Mouse (Mus musculus) embryonic facial prominence, embryonic 11.5 days (tissue): ENCODE results near the gene Eef1g. TPM values are rescaled to one million over a fixed set of nuclear protein-coding genes. Genes with fewer than 3 reads are reported as not detected.
A peak's percentile ranks its signal among the peaks of the same experiment; 100 is the strongest.
"Not testable (repeated sequence)": the region's sequence is repeated elsewhere in the genome, so short reads cannot be mapped to it uniquely, and the experiment has no call there.

Experiments
- ATAC-seq: fragments of 200-750 bp; cut with Nextera tagmentation; replicated peaks from 2 replicates; pipeline ENCODE4 v1.8.0; 2017; ENCODE audit warnings: low read depth; ENCODE audit not compliant: insufficient number of reproducible peaks, low FRiP score, low TSS enrichment
- DNase-seq: peaks from one replicate; pipeline ENCODE4 v3.0.0-alpha.2; 2015; ENCODE audit warnings: low spot score
- H3K27ac ChIP-seq: fragments of 300-500 bp; sonication (generic); replicated peaks from 2 replicates; pipeline ENCODE4 v1.5.1; 2014; ENCODE audit warnings: mild to moderate bottlenecking, low read depth, low read length, control low read depth
- H3K27me3 ChIP-seq: fragments of 300-500 bp; sonication (generic); 2 replicates; pipeline ENCODE4 v1.6.1; 2014; ENCODE audit warnings: mild to moderate bottlenecking, low read length, moderate library complexity, mixed read lengths; ENCODE audit not compliant: control insufficient read depth, insufficient read depth
- H3K36me3 ChIP-seq: fragments of 300-500 bp; sonication (generic); replicated peaks from 2 replicates; pipeline ENCODE4 v1.6.1; 2014; ENCODE audit warnings: low read depth, mild to moderate bottlenecking, low read length, moderate library complexity, mixed read lengths; ENCODE audit not compliant: control insufficient read depth, insufficient read depth
- H3K4me1 ChIP-seq: fragments of 300-500 bp; sonication (generic); 2 replicates; pipeline ENCODE4 v1.6.1; 2014; ENCODE audit warnings: low read length, mixed read lengths; ENCODE audit not compliant: control insufficient read depth, insufficient read depth
- H3K4me2 ChIP-seq: fragments of 300-500 bp; sonication (generic); 2 replicates; pipeline ENCODE4 v1.6.1; 2014; ENCODE audit warnings: low read depth, mild to moderate bottlenecking, control low read depth, low read length, moderate library complexity
- H3K4me3 ChIP-seq: fragments of 300-500 bp; sonication (generic); 2 replicates; pipeline ENCODE4 v1.5.1; 2014; ENCODE audit warnings: low read depth, low read length, control low read depth
- H3K9ac ChIP-seq: fragments of 300-500 bp; sonication (generic); replicated peaks from 2 replicates; pipeline ENCODE4 v1.6.1; 2014; ENCODE audit warnings: mild to moderate bottlenecking, control low read depth, low read length
- H3K9me3 ChIP-seq: fragments of 300-500 bp; sonication (generic); replicated peaks from 2 replicates; pipeline ENCODE4 v1.6.1; 2016; ENCODE audit warnings: mild to moderate bottlenecking, low read length, inconsistent platforms, mixed read lengths; ENCODE audit not compliant: control insufficient read depth
- WGBS: fragments of 180-500 bp; shearing (Covaris S2); extraction: QIAGEN DNeasy Blood & Tissue Kit; methylation state at CpG from one replicate; pipeline ENCODE4 v1.1.7; 2014; 5-methylcytosine and 5-hydroxymethylcytosine counted together
- polyA plus RNA-seq: library from polyadenylated mRNA; unstranded; fragments of >200 nt; fragmentation: Nextera tagmentation; extraction: Ambion mirVana; gene quantifications from 2 replicates; pipeline ENCODE4 v1.2.1, GENCODE M21; 2014

Gene Eef1g
- polyA plus RNA-seq, 1 experiment from 2014 or later: 535 TPM

DNA sequence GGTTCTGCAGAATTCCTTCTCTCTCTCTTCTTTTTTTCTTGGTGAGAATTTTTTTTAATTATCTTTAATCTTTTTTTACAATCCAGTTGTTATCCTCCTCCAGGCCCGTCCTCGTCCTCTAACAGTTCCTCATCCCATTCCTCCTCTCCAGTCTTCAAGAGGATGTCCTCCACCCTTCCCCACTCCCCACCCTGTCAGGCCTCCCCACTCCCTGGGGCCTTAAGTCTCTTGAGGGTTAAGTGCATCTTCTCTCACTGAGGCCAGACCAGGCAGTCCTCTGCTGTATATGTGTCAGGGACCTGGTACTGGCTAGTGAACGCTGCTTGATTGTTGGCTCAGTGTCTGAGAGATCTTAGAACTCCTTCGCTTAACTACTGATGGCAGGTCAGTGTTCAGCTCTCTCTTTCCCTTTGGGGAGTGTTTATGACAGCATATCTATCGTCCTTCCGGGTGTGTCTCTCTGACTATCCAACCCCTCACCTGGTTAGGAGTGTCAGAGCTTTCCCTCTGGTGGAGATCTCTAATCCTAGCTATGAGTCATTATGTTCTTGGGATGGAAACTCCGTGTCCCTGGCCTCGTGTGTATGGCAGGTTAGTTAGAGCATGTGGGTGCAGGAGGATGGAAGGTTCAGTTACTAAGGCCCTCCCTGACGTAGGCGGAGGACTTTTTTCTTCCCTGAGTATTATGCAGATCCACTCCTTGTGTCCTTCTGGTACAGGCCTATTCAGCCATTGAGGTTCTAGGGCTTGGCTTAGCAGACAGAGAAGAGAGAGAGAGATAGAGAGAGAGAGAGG is 28.2 kb downstream of the Eef1g start:
- ATAC-seq (no peak), DNase-seq (no peak)
- no peaks in the 10 kb centered on the region; the same call in 1 of the 2 replicates for H3K4me1 ChIP-seq
- H3K27ac ChIP-seq: no peak overlapping the region
- no peaks in the 10 kb centered on the region for H3K9me3 ChIP-seq
- H3K27me3 ChIP-seq: no peaks in the 10 kb centered on the region
- no peaks in the 10 kb centered on the region for H3K36me3 ChIP-seq
- H3K9ac ChIP-seq: no peak overlapping the region
- no peak overlapping the region for H3K4me3 ChIP-seq
- WGBS: 80% methylated on average over 10 of the region's 10 CpGs
- H3K4me2 ChIP-seq: no peak overlapping the region

DNA sequence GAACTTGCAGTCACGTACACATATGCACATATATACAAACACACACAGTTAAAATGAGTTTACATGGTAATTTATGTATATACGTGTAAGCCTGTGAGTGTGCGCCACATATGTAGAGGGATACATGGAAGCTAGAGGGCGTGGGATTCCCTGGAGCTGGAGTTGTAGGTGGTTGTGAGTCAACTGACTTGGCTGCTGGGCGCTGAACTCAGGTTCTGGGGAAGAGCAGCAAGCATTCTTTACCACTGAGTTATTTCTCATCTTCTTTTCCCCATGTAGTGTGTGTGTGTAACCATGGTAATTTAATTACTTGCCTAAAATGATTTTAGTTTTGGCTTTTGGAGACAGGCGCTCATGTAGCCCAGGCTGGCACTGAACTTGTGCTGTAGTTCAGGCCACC is 29.8 kb downstream of the Eef1g start:
- Histone ChIP-seq H3K4me1 (no peaks in the 10 kb centered on the region; the same call in 1 of the 2 replicates), H3K9ac (no peak overlapping the region), H3K36me3 (no peaks in the 10 kb centered on the region), H3K4me3 (no peak overlapping the region), H3K27me3 (no peaks in the 10 kb centered on the region), H3K27ac (no peak overlapping the region), H3K4me2 (no peak overlapping the region), H3K9me3 (no peaks in the 10 kb centered on the region)
- WGBS: 85% methylated on average over 6 of the region's 6 CpGs
- no peak for ATAC-seq
- no peak for DNase-seq

DNA sequence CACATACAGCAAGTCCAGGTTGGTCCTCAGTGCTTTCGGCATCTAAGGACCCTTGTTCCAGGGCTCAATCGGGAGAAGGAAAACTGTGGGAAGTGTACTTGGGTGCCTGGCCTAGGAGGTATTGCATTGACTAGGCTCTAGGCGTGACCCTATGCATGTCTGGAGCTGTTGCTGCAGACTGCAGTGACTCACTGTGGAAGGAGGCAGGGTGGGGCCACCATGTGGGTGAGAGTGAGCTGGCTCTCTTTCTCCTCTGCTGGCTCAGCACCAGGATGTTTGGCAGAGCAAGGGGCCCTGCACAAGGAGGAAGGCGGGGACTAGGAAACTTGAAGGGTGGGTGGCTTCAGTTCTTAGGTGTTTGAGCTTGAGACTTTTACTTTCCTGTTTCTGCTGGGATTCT is 30.7 kb downstream of the Eef1g start:
- Histone ChIP-seq H3K27me3 (no peaks in the 10 kb centered on the region), H3K36me3 (no peaks in the 10 kb centered on the region), H3K4me1 (no peaks in the 10 kb centered on the region; the same call in 1 of the 2 replicates), H3K4me3 (no peak overlapping the region), H3K4me2 (no peak overlapping the region), H3K9ac (no peak overlapping the region), H3K9me3 (no peaks in the 10 kb centered on the region), H3K27ac (no peak overlapping the region)
- DNase-seq (peak; percentile 38), ATAC-seq (0 out of 2 replicates have a peak, but pooled peaks have one; percentile 45)
- WGBS: 65% methylated on average over 4 of the region's 4 CpGs

DNA sequence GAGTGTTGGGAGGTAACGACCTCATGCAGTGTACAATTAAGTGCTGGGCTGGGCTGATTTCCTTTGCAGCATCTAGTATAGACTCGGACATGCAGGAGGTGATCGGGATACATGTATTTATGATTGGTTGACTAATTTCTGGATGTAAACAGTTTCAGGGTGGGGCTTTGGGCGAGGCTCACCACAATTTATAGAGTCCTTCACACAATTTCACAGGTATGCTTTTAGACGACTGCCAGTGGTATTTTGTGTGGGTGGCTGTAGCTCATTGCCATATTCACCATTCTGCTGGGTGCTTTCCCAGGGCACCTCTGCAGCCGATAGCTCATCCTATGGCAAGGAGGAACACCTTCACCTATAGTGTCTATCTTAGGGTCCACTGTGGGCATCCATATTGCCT is 31.7 kb downstream of the Eef1g start:
- DNase-seq (no peak), ATAC-seq (no peak)
- Histone ChIP-seq H3K4me1 (no peaks in the 10 kb centered on the region), H3K9me3 (no peaks in the 10 kb centered on the region), H3K27ac (no peak overlapping the region), H3K27me3 (no peaks in the 10 kb centered on the region), H3K9ac (no peak overlapping the region), H3K4me2 (no peak overlapping the region), H3K36me3 (no peaks in the 10 kb centered on the region), H3K4me3 (no peak overlapping the region)
- WGBS: 84% methylated on average over 6 of the region's 6 CpGs

DNA sequence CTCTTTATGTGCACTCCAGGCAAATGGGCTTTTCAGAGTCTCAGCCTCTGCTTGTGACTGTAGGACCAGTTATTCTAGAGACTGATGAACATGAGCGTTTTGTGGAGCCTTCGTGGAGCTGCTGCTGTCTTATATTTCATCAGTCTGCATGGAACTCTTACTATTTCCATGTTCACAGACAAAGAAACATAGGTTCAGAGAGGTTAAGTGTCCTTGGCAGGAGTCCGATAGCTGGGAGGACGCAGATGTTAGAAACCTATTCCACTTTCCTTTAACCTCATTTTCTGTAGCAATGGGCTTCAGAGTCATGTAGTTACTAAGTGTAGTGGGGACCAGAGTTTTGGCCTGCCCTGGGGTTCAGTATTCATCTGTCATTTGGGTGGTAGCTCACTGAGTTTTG is 32.4 kb downstream of the Eef1g start:
- DNase-seq: no peak
- Histone ChIP-seq H3K4me3 (no peak overlapping the region), H3K9ac (no peak overlapping the region), H3K36me3 (no peaks in the 10 kb centered on the region), H3K27ac (no peak overlapping the region), H3K4me1 (no peaks in the 10 kb centered on the region), H3K27me3 (no peaks in the 10 kb centered on the region), H3K9me3 (no peaks in the 10 kb centered on the region), H3K4me2 (no peak overlapping the region)
- no peak for ATAC-seq
- 89% methylated on average over 4 of the region's 4 CpGs for WGBS

DNA sequence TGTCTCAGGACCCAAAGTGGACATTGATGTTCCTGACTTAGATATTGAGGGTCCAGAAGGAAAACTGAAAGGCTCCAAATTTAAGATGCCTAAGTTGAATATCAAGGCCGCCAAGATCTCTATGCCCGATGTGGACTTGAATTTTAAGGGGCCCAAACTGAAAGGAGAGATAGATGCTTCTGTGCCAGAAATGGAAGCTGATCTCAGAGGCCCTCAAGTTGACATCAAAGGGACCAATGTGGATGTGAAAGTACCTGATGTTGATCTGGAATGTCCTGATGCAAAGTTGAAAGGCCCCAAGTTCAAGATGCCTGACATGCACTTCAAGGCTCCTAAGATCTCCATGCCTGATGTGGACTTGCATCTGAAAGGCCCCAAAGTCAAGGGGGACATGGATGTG is 40.1 kb downstream of the Eef1g start:
- ATAC-seq, H3K4me3 ChIP-seq, DNase-seq, H3K27ac ChIP-seq, H3K36me3 ChIP-seq, H3K9me3 ChIP-seq, H3K4me2 ChIP-seq, H3K4me1 ChIP-seq, H3K9ac ChIP-seq, H3K27me3 ChIP-seq: not testable (repeated sequence)
- 93% methylated on average over 2 of the region's 2 CpGs for whole genome bisulfite sequencing

DNA sequence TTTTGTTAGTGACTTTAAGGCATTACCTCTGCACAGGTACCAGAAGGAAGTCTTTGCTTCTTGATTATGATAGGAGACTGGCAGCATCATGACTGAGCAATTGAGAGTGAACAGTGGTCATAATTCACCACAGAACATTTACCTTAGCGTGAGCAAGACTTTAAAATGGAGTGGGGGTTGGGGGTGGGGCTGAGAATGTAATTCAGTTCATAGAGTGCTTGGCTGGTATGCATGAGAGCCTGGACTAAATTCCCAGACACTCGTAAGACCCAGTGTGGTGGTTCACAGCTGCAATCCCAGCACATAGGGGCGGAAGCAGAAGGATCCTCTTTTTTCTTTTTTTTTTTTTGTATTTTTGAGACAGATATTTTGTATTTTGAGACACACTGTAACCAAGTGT is 52.5 kb downstream of the Eef1g start:
- Histone ChIP-seq H3K9ac (no peak overlapping the region), H3K27me3 (no peaks in the 10 kb centered on the region), H3K9me3 (no peaks in the 10 kb centered on the region), H3K4me3 (no peak overlapping the region), H3K27ac (no peak overlapping the region), H3K4me2 (no peak overlapping the region), H3K4me1 (no peaks in the 10 kb centered on the region), H3K36me3 (no peaks in the 10 kb centered on the region)
- ATAC-seq (no peak), DNase-seq (no peak)
- WGBS: 94% methylated on average over 3 of the region's 3 CpGs

DNA sequence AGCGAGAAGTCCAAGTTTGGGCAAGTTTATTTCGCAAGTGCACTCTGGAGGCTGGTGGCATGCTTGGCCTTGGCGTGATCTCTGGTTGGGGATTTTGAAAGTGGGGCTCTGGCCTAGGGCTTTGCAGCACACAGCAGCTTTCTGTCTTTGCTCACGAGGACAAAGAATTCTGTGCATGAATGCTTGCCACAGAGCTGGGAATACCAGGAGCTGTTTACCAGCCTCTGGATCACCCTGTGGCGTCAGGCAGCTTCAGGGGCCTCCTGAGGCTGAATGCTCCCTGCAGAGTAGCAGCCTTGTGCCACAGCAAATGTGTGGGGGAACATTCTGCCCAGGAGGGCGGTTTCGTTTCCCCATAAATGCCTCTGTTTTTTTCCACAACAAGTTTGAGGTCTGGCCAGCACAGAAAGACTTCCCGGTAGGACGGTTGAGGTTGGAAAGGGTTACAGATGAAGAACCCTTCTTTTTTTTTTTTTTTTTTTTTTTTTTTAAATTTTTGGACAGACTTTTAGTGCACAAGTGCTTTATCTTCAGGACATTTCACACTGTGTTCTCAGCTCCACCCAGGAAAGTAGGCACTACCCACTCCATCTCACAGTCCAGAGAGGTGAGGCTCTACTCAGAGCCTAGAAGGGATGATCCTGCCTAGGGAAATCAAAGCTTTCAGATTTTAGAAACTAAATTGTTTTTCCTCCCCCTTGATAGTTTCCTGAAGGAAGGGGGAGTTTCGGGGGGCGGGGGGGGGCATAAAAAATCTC is 56.4 kb downstream of the Eef1g start:
- Histone ChIP-seq H3K4me1 (no peaks in the 10 kb centered on the region), H3K27ac (no peak overlapping the region), H3K27me3 (no peaks in the 10 kb centered on the region), H3K36me3 (no peaks in the 10 kb centered on the region), H3K4me2 (no peak overlapping the region), H3K9me3 (no peaks in the 10 kb centered on the region), H3K4me3 (no peak overlapping the region), H3K9ac (no peak overlapping the region)
- 56% methylated on average over 11 of the region's 11 CpGs for WGBS
- DNase-seq (no peak), ATAC-seq (no peak)
